8 mouse cellular contexts compared by ENCODE assay signal in the genomic region with DNA sequence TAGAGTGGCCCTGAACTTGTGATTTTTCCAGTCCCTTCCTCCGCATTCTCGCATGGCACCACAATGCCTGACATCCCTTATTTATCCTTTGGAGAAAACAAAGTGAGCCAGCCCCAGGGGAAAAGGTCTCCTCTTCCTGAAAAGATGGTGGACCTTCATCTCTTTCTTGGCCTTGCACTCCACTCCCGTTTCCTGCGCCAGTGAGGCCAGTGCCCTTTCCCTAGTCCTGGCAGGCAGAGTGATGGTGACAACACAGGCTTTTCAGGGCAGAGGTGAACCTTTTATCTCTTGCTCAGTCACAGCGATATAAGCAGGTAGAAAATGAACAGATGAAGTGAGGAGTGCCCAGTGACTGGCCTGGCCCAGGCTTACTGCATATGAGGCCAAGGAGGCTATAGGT. TPM values are rescaled to one million over a fixed set of nuclear protein-coding genes. Genes with fewer than 3 reads are reported as not detected.
DNase-seq lines count a peak whose midpoint lies in the region; ATAC-seq and TF ChIP-seq lines count a peak whose summit lies in the region.

No protein-coding gene starts in this region.

- 0 out of 2 replicates have a peak overlapping the region, but pooled peaks have one; percentile 91 for H3K27ac ChIP-seq in layer of hippocampus, adult 2 months
- H3K27ac ChIP-seq in embryonic facial prominence, embryonic 12.5 days, result no peak overlapping the region
- no peak overlapping the region for H3K27ac ChIP-seq in intestine, embryonic 14.5 days (ENCODE audit: low read depth)
- H3K27ac ChIP-seq in midbrain, embryonic 11.5 days (ENCODE audit: low read depth, low read length), result no peak overlapping the region

- H3K4me1 ChIP-seq in embryonic facial prominence, embryonic 12.5 days, result peaks cover 6% of the 10 kb centered on the region
- peaks cover 6% of the 10 kb centered on the region for H3K4me1 ChIP-seq in intestine, embryonic 14.5 days (replicated peaks; ENCODE audit: control insufficient read depth, insufficient read depth, low read length)
- H3K4me1 ChIP-seq in midbrain, embryonic 11.5 days (ENCODE audit: control insufficient read depth, insufficient read depth, low read length), result peaks cover 10% of the 10 kb centered on the region

- no peak for DNase-seq in layer of hippocampus, adult 2 months (ENCODE audit: low spot score in 2 of 2)
- no peak for DNase-seq in layer of hippocampus, adult 18-20 months (ENCODE audit: low spot score in 2 of 2)
- no peak for DNase-seq in intestine, embryonic 14.5 days (ENCODE audit: low spot score)
- no peak for DNase-seq in midbrain, embryonic 11.5 days (ENCODE audit: low spot score, missing footprints)
- no peak for DNase-seq in frontal cortex, adult 2 months (ENCODE audit: extremely low spot score in 1 of 2, low spot score in 1 of 2)

- no peaks in the 10 kb centered on the region for H3K27me3 ChIP-seq in embryonic facial prominence, embryonic 12.5 days
- no peaks in the 10 kb centered on the region for H3K27me3 ChIP-seq in intestine, embryonic 14.5 days (replicated peaks; ENCODE audit: control insufficient read depth, insufficient read depth, low read length)
- H3K27me3 ChIP-seq in midbrain, embryonic 11.5 days (ENCODE audit: control insufficient read depth, insufficient read depth, low read length), result no peaks in the 10 kb centered on the region

- peak overlapping the region; percentile 75 for H3K4me2 ChIP-seq in embryonic facial prominence, embryonic 12.5 days (replicated peaks)
- H3K4me2 ChIP-seq in intestine, embryonic 14.5 days (ENCODE audit: low read length), result peak overlapping the region; percentile 87
- H3K4me2 ChIP-seq in midbrain, embryonic 11.5 days, result peak overlapping the region; percentile 67

- H3K9ac ChIP-seq in embryonic facial prominence, embryonic 12.5 days, result peak overlapping the region; percentile 80
- peak overlapping the region; percentile 88 for H3K9ac ChIP-seq in intestine, embryonic 14.5 days (ENCODE audit: low read length)
- H3K9ac ChIP-seq in midbrain, embryonic 11.5 days (ENCODE audit: low read length), result peak overlapping the region; percentile 84

- no peak for ATAC-seq in embryonic facial prominence, embryonic 12.5 days (ENCODE audit: insufficient number of reproducible peaks, insufficient read depth, low FRiP score, low TSS enrichment)
- no peak for ATAC-seq in intestine, embryonic 14.5 days (replicated peaks; ENCODE audit: low FRiP score, low TSS enrichment, low read depth)
- no peak for ATAC-seq in midbrain, embryonic 11.5 days (ENCODE audit: low FRiP score)
- ATAC-seq in inflammation-experienced regulatory T-cells, adult 6 months, result no peak
- no peak for ATAC-seq in frontal cortex, adult (ENCODE audit: low TSS enrichment)

- no peaks in the 10 kb centered on the region for H3K9me3 ChIP-seq in embryonic facial prominence, embryonic 12.5 days
- H3K9me3 ChIP-seq in intestine, embryonic 14.5 days (ENCODE audit: control insufficient read depth, low read length), result no peaks in the 10 kb centered on the region
- no peaks in the 10 kb centered on the region for H3K9me3 ChIP-seq in midbrain, embryonic 11.5 days (ENCODE audit: control insufficient read depth, low read length)

- peaks cover 53% of the 10 kb centered on the region for H3K36me3 ChIP-seq in embryonic facial prominence, embryonic 12.5 days
- H3K36me3 ChIP-seq in intestine, embryonic 14.5 days (ENCODE audit: control insufficient read depth, insufficient read depth, low read length), result peaks cover 54% of the 10 kb centered on the region
- H3K36me3 ChIP-seq in midbrain, embryonic 11.5 days (ENCODE audit: control insufficient read depth, insufficient read depth, low read length), result peaks cover 23% of the 10 kb centered on the region

- TF ChIP-seq CTCF in layer of hippocampus, adult 2 months (conservative IDR thresholded peaks at IDR 0.05), result no peak

- 44% methylated on average over 5 of the region's 5 CpGs for WGBS in embryonic facial prominence, embryonic 12.5 days
- 31% methylated on average over 5 of the region's 5 CpGs for WGBS in intestine, embryonic 14.5 days
- 60% methylated on average over 5 of the region's 5 CpGs for WGBS in midbrain, embryonic 11.5 days

- peak overlapping the region; percentile 96 for H3K4me3 ChIP-seq in layer of hippocampus, adult 2 months
- H3K4me3 ChIP-seq in embryonic facial prominence, embryonic 12.5 days, result peak overlapping the region; percentile 79
- peak overlapping the region; percentile 96 for H3K4me3 ChIP-seq in intestine, embryonic 14.5 days (ENCODE audit: low read depth, low read length)
- H3K4me3 ChIP-seq in midbrain, embryonic 11.5 days (ENCODE audit: low read depth, low read length), result peak overlapping the region; percentile 81

RNA-seq across cellular contexts. Expression of a gene that starts 0.9 kb away (rescaled TPM):
- 10 to 100 TPM; 84.9 to 88.3 TPM for total RNA-seq in layer of hippocampus, adult 2 months (2021)
- 10 to 100 TPM; 84.4 to 84.5 TPM for total RNA-seq in layer of hippocampus, adult 18-20 months (2021)
- 168 and 169 TPM in 2 replicates for polyA plus RNA-seq in embryonic facial prominence, embryonic 12.5 days (2016; fragmentation: Nextera tagmentation; extraction: Ambion mirVana)
- 140 TPM in 2 replicates for polyA plus RNA-seq in intestine, embryonic 14.5 days (2014; fragmentation: Nextera tagmentation; extraction: Ambion mirVana)
- polyA plus RNA-seq in midbrain, embryonic 11.5 days (2014; fragmentation: Nextera tagmentation; extraction: Ambion mirVana), result 152 and 153 TPM in 2 replicates
- 10 to 100 TPM; 61.2 to 81.8 (median 78.3) TPM for polyA plus RNA-seq in inflammation-experienced regulatory T-cells, adult 6 months (2017; shearing (Covaris generic))
- 81.2 and 84.3 TPM in 2 replicates for polyA plus RNA-seq in frontal cortex, adult 2 months (2012; rRNA removed)

RNA-seq across cellular contexts. Expression of a gene that starts 20.4 kb away (rescaled TPM):
- 100 to 1,000 TPM; 114 to 116 TPM for total RNA-seq in layer of hippocampus, adult 2 months (2021)
- 100 to 1,000 TPM; 111 to 115 TPM for total RNA-seq in layer of hippocampus, adult 18-20 months (2021)
- polyA plus RNA-seq in embryonic facial prominence, embryonic 12.5 days (2016; fragmentation: Nextera tagmentation; extraction: Ambion mirVana), result 165 and 171 TPM in 2 replicates
- 102 and 114 TPM in 2 replicates for polyA plus RNA-seq in intestine, embryonic 14.5 days (2014; fragmentation: Nextera tagmentation; extraction: Ambion mirVana)
- polyA plus RNA-seq in midbrain, embryonic 11.5 days (2014; fragmentation: Nextera tagmentation; extraction: Ambion mirVana), result 93.9 and 100.0 TPM in 2 replicates
- 10 to 100 TPM; 46.7 to 99.2 (median 78.4) TPM for polyA plus RNA-seq in inflammation-experienced regulatory T-cells, adult 6 months (2017; shearing (Covaris generic))
- polyA plus RNA-seq in frontal cortex, adult 2 months (2012; rRNA removed), result 92.6 and 102 TPM in 2 replicates

RNA-seq across cellular contexts. Expression of a gene that starts 44.9 kb away (rescaled TPM):
- total RNA-seq in layer of hippocampus, adult 2 months (2021), result 10 to 100 TPM; 58.1 to 63.3 TPM
- total RNA-seq in layer of hippocampus, adult 18-20 months (2021), result 10 to 100 TPM; 54.5 to 55.3 TPM
- 106 and 107 TPM in 2 replicates for polyA plus RNA-seq in embryonic facial prominence, embryonic 12.5 days (2016; fragmentation: Nextera tagmentation; extraction: Ambion mirVana)
- 140 TPM in 2 replicates for polyA plus RNA-seq in intestine, embryonic 14.5 days (2014; fragmentation: Nextera tagmentation; extraction: Ambion mirVana)
- polyA plus RNA-seq in midbrain, embryonic 11.5 days (2014; fragmentation: Nextera tagmentation; extraction: Ambion mirVana), result 107 and 108 TPM in 2 replicates
- 100 to 1,000 TPM in 2 of 3 experiments, 10 to 100 TPM in 1; 97.1 to 147 (median 109) TPM for polyA plus RNA-seq in inflammation-experienced regulatory T-cells, adult 6 months (2017; shearing (Covaris generic))
- 82.6 and 88.1 TPM in 2 replicates for polyA plus RNA-seq in frontal cortex, adult 2 months (2012; rRNA removed)

RNA-seq across cellular contexts. Expression of a gene that starts 45.2 kb away (rescaled TPM):
- total RNA-seq in layer of hippocampus, adult 2 months (2021), result 100 to 1,000 TPM; 146 to 147 TPM
- total RNA-seq in layer of hippocampus, adult 18-20 months (2021), result 100 to 1,000 TPM; 141 to 146 TPM
- 231 and 236 TPM in 2 replicates for polyA plus RNA-seq in embryonic facial prominence, embryonic 12.5 days (2016; fragmentation: Nextera tagmentation; extraction: Ambion mirVana)
- 182 and 183 TPM in 2 replicates for polyA plus RNA-seq in intestine, embryonic 14.5 days (2014; fragmentation: Nextera tagmentation; extraction: Ambion mirVana)
- polyA plus RNA-seq in midbrain, embryonic 11.5 days (2014; fragmentation: Nextera tagmentation; extraction: Ambion mirVana), result 178 and 194 TPM in 2 replicates
- 100 to 1,000 TPM in 1 of 3 experiments, 10 to 100 TPM in 2; 94.5 to 111 (median 98.0) TPM for polyA plus RNA-seq in inflammation-experienced regulatory T-cells, adult 6 months (2017; shearing (Covaris generic))
- 114 and 122 TPM in 2 replicates for polyA plus RNA-seq in frontal cortex, adult 2 months (2012; rRNA removed)
